Mouse (Mus musculus): ENCODE measurements around the gene Pnrc2.

The Pnrc2 gene

DNA sequence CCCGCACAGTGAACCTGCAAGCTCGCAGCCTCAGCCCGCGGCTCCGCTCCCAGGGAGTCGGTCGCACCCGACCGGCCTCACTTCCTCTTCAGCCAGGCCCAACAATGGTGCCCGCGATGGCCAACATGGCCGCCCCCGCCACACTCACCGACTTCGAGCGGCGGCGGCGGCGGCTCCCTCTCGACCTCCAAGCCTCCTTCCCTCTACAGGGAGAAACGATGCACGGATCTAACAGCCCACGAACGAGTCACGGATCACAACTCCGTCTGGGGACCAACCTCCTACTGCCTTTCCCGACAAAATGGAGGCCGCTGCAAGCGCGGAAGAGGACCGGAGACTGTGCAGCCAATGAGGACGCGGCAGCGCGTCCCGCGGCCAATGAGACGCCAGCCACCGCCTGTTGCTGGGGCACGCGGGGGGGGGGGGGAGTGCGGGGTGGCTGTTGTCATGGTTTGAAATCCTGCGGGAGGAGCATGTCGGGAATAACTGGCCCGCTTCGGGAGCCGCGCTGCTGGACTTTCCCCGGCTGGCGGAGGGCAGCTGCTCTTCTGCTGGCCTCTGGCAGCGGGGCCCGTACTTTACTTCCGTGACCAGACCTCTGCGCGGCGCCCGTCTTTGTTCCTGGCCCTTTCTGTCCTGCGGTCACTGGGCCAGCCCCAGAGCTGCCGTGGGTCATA is at the start of gene Pnrc2:
Gene Pnrc2 (minus strand): TSS at position 325 of the 677 bp plus-strand sequence.
- peak; percentile 94 for DNase-seq

DNA sequence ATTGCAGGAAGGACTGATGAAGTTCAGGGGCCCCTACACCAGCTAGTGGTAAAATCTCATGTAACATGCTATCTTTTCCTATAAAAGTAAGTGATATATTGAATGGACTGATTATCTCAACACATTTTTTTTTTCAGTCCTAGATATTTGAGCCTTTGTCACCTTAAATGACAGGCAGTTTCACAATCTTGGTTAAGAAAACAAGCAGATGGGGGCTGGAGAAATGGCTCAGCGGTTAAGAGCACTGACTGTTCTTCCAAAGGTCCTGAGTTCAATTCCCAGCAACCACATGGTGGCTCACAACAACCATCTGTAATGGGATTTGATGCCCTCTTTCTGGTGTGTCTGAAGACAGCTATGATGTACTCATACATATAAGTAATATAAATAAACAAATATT is 48.5 kb upstream of the Pnrc2 start:
- no peak for DNase-seq

DNA sequence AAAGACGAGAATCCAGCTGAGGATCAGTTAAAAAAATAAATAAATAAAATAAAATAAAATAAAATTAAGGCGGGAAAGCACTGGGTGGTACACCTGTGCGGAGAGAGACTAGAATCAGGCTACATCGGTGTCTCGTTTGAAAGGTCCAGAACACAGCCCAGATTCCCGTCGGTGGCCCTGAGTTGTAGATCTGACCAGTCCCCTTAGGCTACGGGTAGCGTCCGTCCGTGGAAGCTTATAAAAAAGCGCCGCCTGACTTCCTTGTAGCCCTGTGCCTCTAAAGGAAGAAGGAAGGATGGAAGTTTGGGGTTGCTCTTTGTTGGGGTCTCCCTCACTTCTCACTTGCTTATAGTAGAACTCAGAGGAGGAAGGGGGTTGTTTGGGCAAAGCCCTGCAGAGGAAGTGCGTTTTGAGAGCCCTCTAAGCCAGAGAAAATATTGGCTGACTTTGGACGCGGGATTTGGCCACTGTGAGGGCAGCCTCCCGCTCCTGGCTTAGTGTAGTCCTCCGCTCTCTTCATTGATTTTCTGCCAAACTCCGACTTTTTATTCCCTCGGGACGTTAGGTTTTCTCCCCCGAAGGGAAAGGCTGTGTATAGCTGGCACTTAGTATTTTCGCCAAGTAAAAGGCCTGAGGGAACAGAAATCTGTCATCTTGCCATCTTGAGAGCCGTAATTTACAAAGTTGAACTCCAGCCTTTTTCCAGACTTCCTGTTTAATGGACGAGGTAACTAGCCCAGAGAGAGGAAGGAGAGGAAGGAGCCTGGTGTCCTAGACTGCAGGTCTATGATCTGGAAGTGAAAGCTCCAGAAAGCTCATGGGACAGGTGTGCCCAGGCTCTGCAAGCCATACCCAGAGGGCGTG is 47.8 kb upstream of the Pnrc2 start:
- DNase-seq: no peak

DNA sequence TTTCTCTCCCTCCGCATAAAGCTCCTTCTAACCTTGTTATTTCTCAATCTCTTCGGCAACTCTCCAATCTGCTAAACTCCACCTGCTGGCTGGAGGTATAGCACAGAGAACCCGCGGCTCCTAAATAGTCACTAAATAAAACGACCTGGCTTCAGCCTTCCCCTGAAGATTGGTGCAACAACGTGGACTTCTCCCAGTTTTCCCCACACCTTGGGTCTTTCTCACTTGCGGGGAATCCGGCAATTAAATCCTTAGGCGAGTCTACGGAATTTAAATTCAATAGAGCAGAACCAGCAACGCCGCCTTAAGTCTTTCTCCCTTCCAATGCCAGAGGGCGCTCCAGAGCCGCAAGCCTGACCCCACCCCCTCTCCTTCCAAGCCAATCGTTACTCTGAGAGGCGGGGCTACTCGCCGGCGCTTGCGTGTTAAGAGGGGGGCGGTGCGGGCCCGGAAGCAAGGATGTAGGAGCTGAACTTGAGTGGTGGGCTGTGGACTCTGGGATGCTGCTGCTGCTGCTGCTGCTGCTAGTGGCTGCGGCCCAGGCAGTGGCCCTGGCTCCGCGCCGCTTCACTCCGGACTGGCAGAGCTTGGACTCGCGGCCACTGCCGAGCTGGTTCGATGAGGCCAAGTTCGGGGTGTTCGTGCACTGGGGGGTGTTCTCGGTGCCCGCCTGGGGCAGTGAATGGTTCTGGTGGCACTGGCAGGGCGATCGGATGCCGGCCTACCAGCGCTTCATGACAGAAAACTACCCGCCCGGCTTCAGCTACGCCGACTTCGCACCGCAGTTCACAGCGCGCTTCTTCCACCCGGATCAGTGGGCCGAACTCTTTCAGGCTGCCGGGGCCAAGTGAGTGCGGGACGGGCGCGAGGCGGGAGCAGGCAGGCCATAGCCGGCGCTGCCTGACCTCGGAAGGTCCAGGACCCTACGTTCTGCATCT is 46.9 kb upstream of the Pnrc2 start, which contains the start of gene Fuca1:
Gene Fuca1 (plus strand): TSS at position 432 of the 938 bp plus-strand sequence.
- peak; percentile 95 for DNase-seq

DNA sequence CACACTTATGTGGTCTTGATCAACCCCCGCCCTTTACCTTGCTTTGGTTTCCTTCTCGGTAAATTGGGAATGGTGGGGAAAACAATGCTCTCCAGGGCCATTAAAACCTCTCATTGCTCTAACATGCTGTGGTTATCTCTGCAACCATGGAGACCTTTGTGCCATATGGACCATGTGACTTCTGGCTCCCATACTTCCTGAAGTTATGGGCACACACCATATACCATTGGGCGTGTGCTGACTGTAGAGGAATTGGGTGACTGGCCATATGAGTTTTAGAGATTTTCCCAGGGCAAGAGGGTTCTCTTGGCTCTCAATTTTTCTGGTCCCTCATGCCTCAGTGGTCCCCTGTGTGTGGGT is 45.6 kb upstream of the Pnrc2 start:
- DNase-seq: no peak

DNA sequence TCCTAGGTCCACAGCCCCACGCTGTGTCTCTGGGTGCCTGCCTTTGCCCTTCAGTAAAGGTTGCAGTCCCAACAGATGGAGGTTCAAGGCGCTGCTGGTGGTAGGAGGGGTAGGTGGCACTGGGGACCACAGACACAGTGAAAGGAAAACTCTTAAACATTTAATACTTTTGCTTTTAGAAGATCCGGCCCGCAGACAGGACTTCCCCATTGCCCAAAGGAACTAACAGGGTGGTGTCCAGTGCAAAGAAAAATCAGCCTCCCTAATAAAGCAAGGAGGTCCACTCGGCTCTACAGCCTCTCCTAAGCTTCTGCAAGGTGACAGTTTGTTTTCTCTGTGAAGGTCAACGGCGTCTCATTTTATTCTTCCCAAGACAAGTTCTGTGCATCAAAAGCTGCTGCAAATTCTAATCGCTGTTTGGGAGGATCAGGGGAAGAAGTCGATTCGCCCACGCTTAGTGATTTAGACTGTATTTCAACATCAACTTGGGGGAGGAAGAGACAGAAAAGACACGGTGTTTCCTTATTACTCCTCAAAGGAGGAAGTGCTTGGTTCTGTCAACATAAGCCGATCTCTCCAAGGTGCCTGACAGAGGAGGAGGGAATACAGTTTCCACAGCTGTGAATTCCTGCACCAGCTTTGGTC is 45.1 kb upstream of the Pnrc2 start:
- DNase-seq: peak; percentile 46

DNA sequence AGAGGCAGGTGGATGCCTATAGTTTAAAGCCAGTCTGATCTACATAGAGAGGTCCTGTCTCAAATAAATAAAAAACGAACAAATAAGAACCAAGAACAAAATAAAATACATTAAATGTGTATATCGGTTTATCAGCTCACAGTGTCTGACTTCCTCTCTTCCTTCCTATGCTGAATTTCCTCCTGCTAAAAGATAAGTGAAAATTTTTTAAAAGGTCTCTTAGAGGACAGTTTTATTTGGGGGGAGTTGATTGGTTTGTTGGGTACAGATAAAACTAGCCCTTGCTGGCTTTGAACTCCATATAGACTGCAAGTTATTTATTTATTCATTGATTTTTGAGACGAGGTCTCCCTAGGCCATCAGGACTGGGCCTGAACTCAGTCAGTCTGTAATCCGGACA is 39.8 kb upstream of the Pnrc2 start:
- DNase-seq: no peak

DNA sequence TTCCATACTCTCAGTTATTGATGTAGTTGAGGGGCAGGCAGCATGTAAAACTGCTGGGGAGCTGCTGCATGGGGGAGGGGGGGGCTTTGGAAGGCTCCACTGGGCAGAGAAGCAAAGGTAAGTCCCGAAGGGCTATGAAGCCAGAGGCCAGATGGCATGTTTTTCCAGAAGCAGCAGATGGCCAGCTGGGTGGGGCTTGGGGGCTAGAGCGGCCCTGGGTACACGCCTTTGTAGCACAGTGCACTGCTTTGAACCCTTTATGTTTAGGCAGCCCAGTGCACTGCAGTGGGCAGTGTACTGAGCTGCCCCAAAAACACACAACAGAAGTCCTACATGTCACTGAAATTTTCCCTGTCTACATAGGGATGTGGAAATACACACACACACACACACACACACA is 39.2 kb upstream of the Pnrc2 start:
- DNase-seq: no peak

DNA sequence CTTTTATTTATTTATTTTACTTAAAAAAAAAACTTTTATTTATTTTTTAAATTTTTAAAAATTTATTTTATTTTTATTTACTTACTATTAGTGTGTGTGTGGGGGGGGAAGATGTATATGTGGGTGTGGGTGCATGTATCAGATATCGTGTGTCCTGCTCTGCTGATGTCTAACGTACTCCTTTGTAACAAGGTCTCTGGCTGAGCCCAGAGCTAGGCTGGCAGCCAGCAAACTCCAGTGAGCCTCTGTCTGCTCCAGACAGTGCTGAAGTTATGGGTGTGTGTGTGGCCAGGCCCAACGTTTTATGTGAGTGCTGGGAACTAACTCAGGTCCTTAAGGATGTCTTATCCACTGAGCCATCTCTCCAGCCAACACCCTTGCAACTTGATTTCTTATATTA is 38.5 kb upstream of the Pnrc2 start:
- DNase-seq: no peak

DNA sequence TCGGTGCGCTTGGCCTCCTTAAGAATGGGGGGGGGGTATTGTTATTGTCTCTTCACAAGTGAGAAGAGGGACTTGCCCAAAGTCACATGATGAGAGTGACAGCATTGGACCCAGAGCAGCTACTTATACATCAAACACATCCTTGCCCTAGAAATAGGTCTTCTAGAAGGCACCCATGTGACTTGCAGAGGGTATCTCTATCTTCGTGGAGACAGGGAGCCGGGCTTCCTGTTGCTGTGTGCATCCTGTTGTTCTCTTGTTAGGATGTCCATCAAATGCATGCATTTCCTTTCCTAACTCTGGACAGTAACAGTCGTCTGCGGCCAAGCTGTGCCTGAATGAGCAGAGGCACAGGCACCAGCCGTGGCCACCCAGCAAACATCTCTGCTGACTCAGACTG is 37.9 kb upstream of the Pnrc2 start:
- no peak for DNase-seq

DNA sequence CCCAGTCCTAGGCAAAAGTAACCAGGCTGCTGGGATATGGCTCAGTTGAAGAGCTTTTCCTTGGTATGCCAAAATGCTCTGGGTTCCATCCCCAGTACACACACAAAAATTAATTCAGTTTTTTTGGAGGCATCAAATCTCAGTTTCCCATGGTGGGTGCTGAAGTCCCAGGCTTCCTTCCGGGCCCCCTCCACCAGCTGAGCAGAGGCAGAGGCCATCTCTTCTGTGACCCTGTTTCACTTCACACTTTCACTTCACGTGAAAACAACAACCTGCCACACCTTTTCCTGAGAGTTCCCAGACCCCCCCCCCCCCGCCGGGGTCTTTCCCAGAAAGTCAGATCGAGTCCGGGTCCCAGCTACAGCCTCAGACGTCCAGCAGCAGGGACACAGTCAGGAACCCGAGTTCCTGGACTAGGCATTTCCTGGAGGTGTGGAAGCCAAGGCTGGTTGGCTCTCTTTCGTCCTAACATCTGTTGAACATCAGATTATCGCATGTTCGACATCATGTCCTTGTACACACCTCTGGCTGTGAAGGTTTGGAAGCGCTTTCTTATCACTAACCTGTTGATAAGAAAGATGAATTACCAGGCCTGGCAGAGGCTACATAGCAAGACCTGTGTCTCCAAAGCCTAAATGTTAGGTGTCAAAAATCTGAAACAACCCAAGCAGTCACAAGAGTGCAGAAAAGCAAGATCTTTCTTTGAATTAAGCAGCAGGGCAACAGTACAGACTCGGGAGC is 35.8 kb upstream of the Pnrc2 start:
- DNase-seq: no peak

DNA sequence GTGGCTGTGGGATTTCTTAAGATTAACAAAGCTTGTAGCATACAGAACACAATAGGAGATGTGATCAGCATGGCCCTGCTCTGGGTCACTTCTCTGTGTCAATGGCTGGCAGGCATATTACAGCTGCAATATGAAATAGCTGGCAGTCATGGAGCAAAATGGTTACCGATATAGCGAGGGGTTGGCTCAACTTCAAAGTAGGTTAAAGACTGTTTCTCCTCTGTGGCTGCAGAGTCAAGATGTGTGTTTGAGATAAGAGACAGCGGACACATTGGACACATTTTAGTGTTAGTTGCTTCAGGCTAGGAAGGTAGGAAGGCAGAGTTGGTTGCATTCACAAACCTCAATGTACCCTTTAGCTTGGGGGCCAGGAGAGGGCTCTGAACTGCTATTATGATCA is 33.0 kb upstream of the Pnrc2 start:
- DNase-seq: no peak

DNA sequence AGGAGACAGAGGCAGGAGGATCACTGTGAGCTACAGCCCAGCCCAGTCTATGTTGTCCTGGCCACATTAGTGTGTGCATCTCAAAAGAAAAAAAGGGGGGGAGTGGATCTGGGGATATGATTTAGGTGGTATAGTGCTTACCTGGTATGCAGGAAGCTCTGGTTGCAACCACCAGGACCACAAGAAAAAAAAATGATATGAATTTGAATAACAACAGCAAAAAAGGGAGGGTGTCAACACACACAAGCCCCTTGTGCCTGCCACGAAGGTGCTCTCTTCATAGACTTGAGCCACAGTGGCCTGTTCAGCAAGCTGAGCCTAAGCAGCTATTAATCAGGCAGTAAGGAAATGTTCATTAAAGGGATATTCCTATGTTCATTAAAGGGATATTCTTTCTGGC is 31.2 kb upstream of the Pnrc2 start:
- no peak for DNase-seq

DNA sequence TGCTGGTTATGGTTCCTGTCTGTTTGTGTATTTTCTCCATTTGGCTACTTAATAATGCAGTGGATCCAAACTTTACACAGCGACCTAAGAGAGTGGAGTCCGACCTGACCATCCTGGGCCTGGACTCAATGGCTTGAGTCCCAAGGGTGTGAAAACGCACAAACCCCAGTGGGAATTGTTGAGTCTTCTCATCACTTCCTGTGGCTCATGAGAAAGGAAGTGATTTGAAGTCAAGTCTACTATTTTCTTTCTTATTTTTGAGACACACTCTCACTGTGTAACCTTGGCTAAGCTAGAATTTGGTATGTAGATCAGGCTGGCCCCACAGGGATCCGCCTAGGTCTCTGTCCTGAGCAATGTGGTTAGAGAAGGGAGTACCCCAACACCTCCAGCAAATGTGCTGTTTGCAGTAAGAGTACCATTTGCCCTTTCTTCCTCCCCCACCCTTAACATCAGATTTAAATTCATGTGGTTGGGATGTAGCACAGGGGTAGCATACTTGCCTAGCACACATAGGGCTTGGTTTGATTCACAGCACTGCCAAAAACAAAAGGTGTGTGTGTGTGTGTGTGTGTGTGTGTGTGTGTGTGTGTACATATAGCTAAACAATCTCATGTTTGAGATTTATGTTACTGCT is 29.1 kb upstream of the Pnrc2 start:
- no peak for DNase-seq

DNA sequence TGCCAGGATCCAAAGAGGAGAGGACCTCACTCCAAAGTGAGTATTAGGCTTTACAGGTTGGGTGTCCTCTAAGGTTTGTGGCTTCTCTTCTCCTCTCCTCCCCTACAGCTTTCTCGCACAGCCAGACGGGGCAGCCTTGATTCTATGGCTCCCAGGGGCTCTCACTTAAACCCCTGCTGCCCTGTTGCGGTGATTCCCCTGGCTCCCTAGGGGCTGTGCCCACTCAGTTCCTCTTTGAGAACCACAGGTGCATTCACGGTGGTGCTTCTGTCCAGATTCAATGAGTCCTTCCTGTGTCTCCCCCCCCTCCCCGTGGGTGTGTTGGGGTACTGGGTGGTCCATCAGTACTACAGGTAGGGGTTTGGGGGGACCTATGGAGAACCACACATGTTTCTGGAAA is 26.4 kb upstream of the Pnrc2 start:
- DNase-seq: no peak

DNA sequence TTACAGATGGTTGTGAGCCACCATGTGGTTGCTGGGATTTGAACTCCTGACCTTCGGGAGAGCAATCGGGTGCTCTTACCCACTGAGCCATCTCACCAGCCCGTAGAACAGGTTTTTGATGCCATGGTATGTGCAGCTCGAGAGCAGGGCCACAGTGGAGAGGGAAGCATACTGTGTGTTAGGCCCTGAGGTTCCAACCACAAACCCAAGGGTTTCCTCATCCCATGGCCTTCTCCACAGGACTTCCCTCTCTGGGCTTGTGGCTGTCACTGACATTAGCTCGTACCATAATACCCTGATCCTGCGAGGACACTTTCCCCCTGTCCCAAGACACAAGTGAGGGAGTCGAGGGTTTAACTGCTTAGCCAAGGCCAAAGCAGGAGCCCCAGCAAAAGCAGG is 25.4 kb upstream of the Pnrc2 start:
- no peak for DNase-seq

DNA sequence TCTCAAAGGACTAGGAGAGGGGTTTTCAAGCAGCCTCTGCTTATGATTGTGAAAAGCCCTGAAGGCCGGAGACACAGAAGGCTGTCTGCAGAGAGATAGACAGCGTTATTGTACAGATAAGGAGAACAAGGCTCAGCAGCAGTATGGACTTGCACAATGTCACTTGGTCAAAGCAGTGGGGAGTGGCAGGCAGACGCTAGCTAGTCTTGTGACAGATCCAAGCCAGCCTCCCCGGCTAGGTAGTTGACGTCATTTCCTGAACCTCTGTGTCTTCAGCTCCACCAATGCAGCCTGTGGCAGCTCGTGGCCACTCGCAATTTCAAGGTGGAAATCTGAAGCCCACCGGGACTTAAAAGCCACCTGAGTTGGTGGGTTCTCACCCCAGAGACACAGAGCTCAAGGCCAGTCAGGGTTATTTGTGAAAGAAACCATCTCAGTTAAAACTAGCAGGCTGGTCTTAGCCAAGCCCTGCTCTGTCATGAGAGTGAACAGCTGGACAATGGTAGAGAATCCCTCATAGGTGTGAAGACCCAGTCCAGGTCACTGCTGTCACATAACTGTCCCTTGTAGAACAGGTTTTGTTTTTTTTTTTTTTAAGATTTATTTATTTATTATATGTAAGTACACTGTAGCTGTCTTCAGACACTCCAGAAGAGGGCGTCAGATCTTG is 24.9 kb upstream of the Pnrc2 start:
- DNase-seq: peak; percentile 70

DNA sequence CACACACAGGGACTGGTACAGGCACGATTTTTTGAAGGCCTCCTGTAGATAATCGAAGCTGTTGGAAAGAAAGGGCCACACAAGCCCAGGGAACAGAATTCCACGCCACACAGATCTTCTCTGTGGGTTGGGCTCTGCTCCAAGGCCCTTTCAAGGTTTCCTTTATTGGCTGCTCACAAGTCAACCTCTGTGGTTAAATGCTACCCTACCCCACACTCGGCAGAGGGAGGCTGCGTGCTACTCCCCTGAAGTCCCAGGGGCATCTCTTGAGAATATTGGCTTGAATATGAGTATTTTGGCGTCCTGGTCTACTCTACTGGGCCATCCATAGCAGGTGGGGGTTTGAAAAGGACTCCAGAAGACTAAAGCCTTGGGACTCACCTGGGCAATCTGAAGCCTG is 22.5 kb upstream of the Pnrc2 start:
- no peak for DNase-seq

DNA sequence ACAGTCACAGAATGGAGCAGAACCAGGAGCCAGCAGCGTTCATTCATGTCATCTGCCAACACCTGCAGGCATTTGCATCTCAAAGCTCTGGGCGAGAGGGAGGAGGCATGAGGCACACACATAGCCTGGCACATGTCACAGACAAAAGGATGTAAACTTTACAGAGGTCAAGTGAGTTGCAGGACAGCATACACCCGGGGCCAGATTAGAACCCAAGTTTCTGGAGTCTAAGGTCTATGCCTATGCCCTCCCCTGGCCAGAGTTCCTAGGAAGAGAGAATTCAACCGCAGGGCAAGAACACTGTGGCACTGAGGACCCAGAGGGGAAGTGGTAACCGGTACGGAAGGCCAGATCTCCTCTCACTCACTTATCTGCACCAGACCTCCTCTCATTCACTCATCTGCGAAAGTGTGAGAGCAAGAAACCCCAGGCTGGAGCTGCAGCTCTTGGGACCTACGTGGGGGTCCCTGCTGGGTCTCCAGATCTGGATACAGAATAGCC is 21.5 kb upstream of the Pnrc2 start, which contains the start of gene Cnr2:
Gene Cnr2 (plus strand): TSS at position 324 of the 501 bp plus-strand sequence.
- no peak for DNase-seq

DNA sequence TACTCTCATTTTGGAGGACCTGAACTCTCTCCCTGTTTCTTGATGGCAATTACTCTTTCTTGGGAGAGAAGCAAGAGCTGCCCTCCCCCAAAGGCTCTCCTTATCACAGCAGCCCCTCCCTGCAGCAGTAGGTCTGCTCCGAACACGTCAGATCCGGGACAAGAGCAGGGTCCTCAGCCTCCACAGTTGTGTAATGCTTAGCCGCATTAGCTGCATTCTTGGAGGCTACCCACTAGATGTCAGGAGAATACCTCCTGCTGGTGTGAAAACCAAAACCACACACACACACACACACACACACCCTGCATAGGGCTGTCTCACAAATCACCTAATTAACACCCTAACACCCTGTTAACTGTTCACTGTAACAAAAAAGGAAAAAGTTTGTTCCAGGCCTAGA is 19.2 kb upstream of the Pnrc2 start:
- no peak for DNase-seq

DNA sequence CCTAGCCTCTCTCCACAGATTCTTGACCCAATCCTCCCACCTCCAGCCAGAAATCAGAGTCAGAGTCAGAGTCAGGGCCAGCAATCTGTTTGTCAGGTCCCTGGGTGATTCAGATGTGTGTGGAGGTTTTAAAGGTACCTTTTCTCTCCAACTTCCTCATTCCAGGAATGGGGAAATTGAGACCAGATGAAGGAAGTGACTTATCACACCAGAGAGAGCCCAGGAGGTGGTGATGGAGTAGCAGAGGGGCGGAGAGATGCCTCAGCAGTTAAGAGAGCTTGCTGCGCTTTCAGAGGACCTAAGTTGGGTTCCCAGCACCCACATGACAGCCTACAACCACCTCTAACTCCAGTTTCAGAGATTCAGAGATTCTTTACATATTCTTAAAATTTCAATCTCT is 17.9 kb upstream of the Pnrc2 start:
- no peak for DNase-seq

All from layer of hippocampus, adult 9-11 months (tissue).